Mouse (Mus musculus) hindbrain, embryonic 10.5 days (tissue): ENCODE measurements at regions not wholly inside any gene's neighbourhood (a gene's known extent, or its start where the extent isn't known, plus 50 kb on each side); places are given as distances from the start of the nearest gene placed in this dataset.
A peak's percentile ranks its signal among the peaks of the same experiment; 100 is the strongest.

ENCODE experiments used
- DNase-seq: peaks from one replicate; pipeline ENCODE4 v3.0.0-alpha.2; 2017; ENCODE audit warnings: low spot score
- H3K27ac ChIP-seq: fragments of 300-500 bp; sonication (generic); 2 replicates; pipeline ENCODE4 v1.5.1; 2016; ENCODE audit warnings: mild to moderate bottlenecking, moderate library complexity
- H3K27me3 ChIP-seq: fragments of 300-500 bp; sonication (generic); 2 replicates; pipeline ENCODE4 v1.6.1; 2016; ENCODE audit warnings: mild to moderate bottlenecking; ENCODE audit not compliant: poor library complexity, insufficient read depth, severe bottlenecking
- H3K36me3 ChIP-seq: fragments of 300-500 bp; sonication (generic); 2 replicates; pipeline ENCODE4 v1.6.1; 2016; ENCODE audit warnings: mild to moderate bottlenecking, moderate library complexity
- H3K4me1 ChIP-seq: fragments of 300-500 bp; sonication (generic); replicated peaks from 2 replicates; pipeline ENCODE4 v1.6.1; 2016; ENCODE audit warnings: mild to moderate bottlenecking
- H3K4me3 ChIP-seq: fragments of 300-500 bp; sonication (generic); 2 replicates; pipeline ENCODE4 v1.5.1; 2016; ENCODE audit warnings: mild to moderate bottlenecking, moderate library complexity
- H3K9me3 ChIP-seq: fragments of 300-500 bp; sonication (generic); 2 replicates; pipeline ENCODE4 v1.6.1; 2016; ENCODE audit warnings: mild to moderate bottlenecking, moderate library complexity
- WGBS: fragments of 180-500 bp; shearing (Covaris S2); methylation state at CpG from one replicate; pipeline ENCODE4 v1.1.7; 2016; 5-methylcytosine and 5-hydroxymethylcytosine counted together

GRCm38 (mm10) chr13:47818924-47819564 lies 442.0 kb upstream of the Id4 start:
- H3K9me3 ChIP-seq, result no peaks in the 10 kb centered on the region
- H3K27me3 ChIP-seq, result no peaks in the 10 kb centered on the region
- H3K27ac ChIP-seq, result no peak overlapping the region
- 83% methylated on average over 9 of the region's 9 CpGs for WGBS
- no peak overlapping the region for H3K4me3 ChIP-seq
- H3K36me3 ChIP-seq, result no peaks in the 10 kb centered on the region
- no peak for DNase-seq
- no peaks in the 10 kb centered on the region for H3K4me1 ChIP-seq

- H3K27ac ChIP-seq, result no peak overlapping the region
- 42% methylated on average over 9 of the region's 9 CpGs for WGBS
- DNase-seq, result peak; percentile 47
- H3K9me3 ChIP-seq, result no peaks in the 10 kb centered on the region
- no peaks in the 10 kb centered on the region for H3K27me3 ChIP-seq
- peaks cover 5% of the 10 kb centered on the region; the same call in 1 of the 2 replicates for H3K4me1 ChIP-seq
- no peak overlapping the region for H3K4me3 ChIP-seq
- no peaks in the 10 kb centered on the region for H3K36me3 ChIP-seq
Observed at GRCm38 (mm10) chr13:47836491-47836890, 424.5 kb upstream of the Id4 start.

- no peaks in the 10 kb centered on the region for H3K36me3 ChIP-seq
- DNase-seq, result no peak
- peak overlapping the region; percentile 83; the same call in 1 of the 2 replicates for H3K27ac ChIP-seq
- no peak overlapping the region for H3K4me3 ChIP-seq
- H3K9me3 ChIP-seq, result no peaks in the 10 kb centered on the region
- H3K4me1 ChIP-seq, result peaks cover 22% of the 10 kb centered on the region
- no peaks in the 10 kb centered on the region for H3K27me3 ChIP-seq
- WGBS, result 92% methylated on average over 8 of the region's 8 CpGs
Observed at GRCm38 (mm10) chr13:47842418-47842817, 418.6 kb upstream of the Id4 start.

- H3K27me3 ChIP-seq, result no peaks in the 10 kb centered on the region
- H3K4me1 ChIP-seq, result peaks cover 22% of the 10 kb centered on the region
- no peaks in the 10 kb centered on the region for H3K36me3 ChIP-seq
- no peaks in the 10 kb centered on the region for H3K9me3 ChIP-seq
- peak overlapping the region; percentile 83 for H3K27ac ChIP-seq
- no peak overlapping the region for H3K4me3 ChIP-seq
- 89% methylated on average over 9 of the region's 9 CpGs for WGBS
- DNase-seq, result no peak
Observed at GRCm38 (mm10) chr13:47843011-47843410, 418.0 kb upstream of the Id4 start.

- peak overlapping the region; percentile 83 for H3K27ac ChIP-seq
- H3K4me3 ChIP-seq, result peak overlapping the region; percentile 22; the same call in 1 of the 2 replicates
Observed at GRCm38 (mm10) chr13:47843541-47844267, 417.3 kb upstream of the Id4 start.

GRCm38 (mm10) chr13:47846713-47847112 lies 414.3 kb upstream of the Id4 start:
- Histone ChIP-seq H3K9me3 (no peaks in the 10 kb centered on the region), H3K27ac (no peak overlapping the region), H3K4me1 (peaks cover 32% of the 10 kb centered on the region), H3K36me3 (no peaks in the 10 kb centered on the region), H3K4me3 (no peak overlapping the region), H3K27me3 (no peaks in the 10 kb centered on the region)
- DNase-seq, result no peak
- WGBS, result 82% methylated on average over 3 of the region's 3 CpGs

More at GRCm38 (mm10) chr13:47843541-47844267, 417.3 kb upstream of the Id4 start:
- 31% methylated on average over 13 of the region's 13 CpGs for WGBS
- no peaks in the 10 kb centered on the region for H3K27me3 ChIP-seq
- peaks cover 28% of the 10 kb centered on the region for H3K4me1 ChIP-seq
- DNase-seq, result peak; percentile 27
- no peaks in the 10 kb centered on the region for H3K9me3 ChIP-seq
- no peaks in the 10 kb centered on the region for H3K36me3 ChIP-seq

- peak overlapping the region; percentile 35; the same call in 1 of the 2 replicates for H3K27ac ChIP-seq
- no peaks in the 10 kb centered on the region for H3K27me3 ChIP-seq
- no peak for DNase-seq
- peaks cover 25% of the 10 kb centered on the region for H3K4me1 ChIP-seq
- H3K9me3 ChIP-seq, result no peaks in the 10 kb centered on the region
- no peaks in the 10 kb centered on the region for H3K36me3 ChIP-seq
- 69% methylated on average over 11 of the region's 11 CpGs for WGBS
- H3K4me3 ChIP-seq, result no peak overlapping the region
Observed at GRCm38 (mm10) chr13:47848371-47849188, 412.4 kb upstream of the Id4 start.

- under 1% methylated on average over 22 of the region's 22 CpGs for WGBS
- DNase-seq, result peak; percentile 76
- H3K4me1 ChIP-seq, result peaks cover 30% of the 10 kb centered on the region
- H3K36me3 ChIP-seq, result no peaks in the 10 kb centered on the region
- H3K27me3 ChIP-seq, result peaks cover 9% of the 10 kb centered on the region; the same call in 1 of the 2 replicates
- peak overlapping the region; percentile 43 for H3K4me3 ChIP-seq
- peak overlapping the region; percentile 88 for H3K27ac ChIP-seq
- H3K9me3 ChIP-seq, result no peaks in the 10 kb centered on the region
Observed at GRCm38 (mm10) chr13:47855422-47856108, 405.5 kb upstream of the Id4 start.

GRCm38 (mm10) chr13:47858946-47859345 lies 402.1 kb upstream of the Id4 start:
- Histone ChIP-seq H3K4me1 (peaks cover 30% of the 10 kb centered on the region), H3K4me3 (no peak overlapping the region), H3K9me3 (no peaks in the 10 kb centered on the region), H3K36me3 (no peaks in the 10 kb centered on the region), H3K27me3 (peaks cover 6% of the 10 kb centered on the region; the same call in 1 of the 2 replicates), H3K27ac (no peak overlapping the region)
- WGBS, result 89% methylated on average over 4 of the region's 4 CpGs
- no peak for DNase-seq

GRCm38 (mm10) chr13:47860316-47860715 lies 400.7 kb upstream of the Id4 start:
- Histone ChIP-seq H3K27ac (no peak overlapping the region), H3K36me3 (no peaks in the 10 kb centered on the region), H3K9me3 (no peaks in the 10 kb centered on the region), H3K4me1 (peaks cover 20% of the 10 kb centered on the region), H3K27me3 (no peaks in the 10 kb centered on the region; the same call in 1 of the 2 replicates), H3K4me3 (no peak overlapping the region)
- no peak for DNase-seq
- WGBS, result 91% methylated on average over 8 of the region's 8 CpGs

GRCm38 (mm10) chr13:47862896-47863295 lies 398.1 kb upstream of the Id4 start:
- no peak for DNase-seq
- no peak overlapping the region for H3K4me3 ChIP-seq
- no peaks in the 10 kb centered on the region for H3K9me3 ChIP-seq
- no peak overlapping the region for H3K27ac ChIP-seq
- no peaks in the 10 kb centered on the region; the same call in 1 of the 2 replicates for H3K27me3 ChIP-seq
- WGBS, result 66% methylated on average over 3 of the region's 3 CpGs
- H3K36me3 ChIP-seq, result no peaks in the 10 kb centered on the region
- H3K4me1 ChIP-seq, result no peaks in the 10 kb centered on the region

- Histone ChIP-seq H3K4me3 (no peak overlapping the region), H3K4me1 (peaks cover 16% of the 10 kb centered on the region), H3K27me3 (no peaks in the 10 kb centered on the region), H3K36me3 (no peaks in the 10 kb centered on the region), H3K9me3 (no peaks in the 10 kb centered on the region), H3K27ac (no peak overlapping the region)
- 61% methylated on average over 4 of the region's 4 CpGs for WGBS
- DNase-seq, result no peak
Observed at GRCm38 (mm10) chr13:47868656-47869055, 392.4 kb upstream of the Id4 start.
